Mouse (Mus musculus): ENCODE measurements around the gene Sdcbp2. TPM values are rescaled to one million over a fixed set of nuclear protein-coding genes. Genes with fewer than 3 reads are reported as not detected.

The Sdcbp2 gene
- total RNA-seq, 2 experiments from 2014 or later: 0.56 to 0.75 TPM

- peak; percentile 47 for DNase-seq
- no peak for TF ChIP-seq CTCF (IDR thresholded peaks at IDR 0.05)
- intact Hi-C loops (cut with DNase I): loop anchor here (2.0 kb wide), 1 partner anchor 48 kb away; the partner anchor contains the start of gene Nsfl1c
Observed at GRCm38 (mm10) chr2:151543063-151543895, 29.1 kb upstream of the Sdcbp2 start.

DNA sequence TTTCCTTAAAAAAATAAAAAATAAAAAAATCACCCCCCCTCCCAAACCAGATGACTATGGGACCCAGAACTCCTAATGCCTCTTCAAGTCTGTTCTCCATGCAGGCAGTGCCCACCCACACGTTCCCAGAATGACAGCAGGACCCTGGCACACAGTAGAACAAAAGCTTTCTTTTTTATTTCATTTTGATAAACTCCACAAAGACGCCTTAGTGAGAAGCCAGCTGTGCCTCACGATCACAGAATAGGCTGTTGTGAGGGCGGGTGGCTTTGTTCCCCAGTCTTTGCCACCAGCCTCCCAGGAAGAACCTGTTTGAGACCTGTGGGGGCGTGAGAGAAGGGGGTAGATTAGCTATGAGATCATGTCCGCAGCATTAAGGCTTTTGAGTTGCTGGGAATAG is 27.7 kb upstream of the Sdcbp2 start:
- H3K27ac ChIP-seq: 0 out of 2 replicates have a peak overlapping the region, but pooled peaks have one; percentile 35
- intact Hi-C loops (cut with DNase I): loop anchor here (2.0 kb wide), 1 partner anchor 30 kb away; no protein-coding TSS in a partner anchor
- DNase-seq: no peak
- TF ChIP-seq CTCF (IDR thresholded peaks at IDR 0.05): no peak
- H3K4me3 ChIP-seq: peak overlapping the region; percentile 90

More at GRCm38 (mm10) chr2:151543063-151543895, 29.1 kb upstream of the Sdcbp2 start:
- Histone ChIP-seq H3K4me3 (peak overlapping the region; percentile 90), H3K27ac (peak overlapping the region; percentile 96)

GRCm38 (mm10) chr2:151546571-151546970 is 25.9 kb upstream of the Sdcbp2 start:
- no peak overlapping the region for H3K27ac ChIP-seq
- DNase-seq: no peak
- intact Hi-C loops (cut with DNase I): no loop called here
- no peak overlapping the region for H3K4me3 ChIP-seq
- TF ChIP-seq CTCF (IDR thresholded peaks at IDR 0.05): no peak

DNA sequence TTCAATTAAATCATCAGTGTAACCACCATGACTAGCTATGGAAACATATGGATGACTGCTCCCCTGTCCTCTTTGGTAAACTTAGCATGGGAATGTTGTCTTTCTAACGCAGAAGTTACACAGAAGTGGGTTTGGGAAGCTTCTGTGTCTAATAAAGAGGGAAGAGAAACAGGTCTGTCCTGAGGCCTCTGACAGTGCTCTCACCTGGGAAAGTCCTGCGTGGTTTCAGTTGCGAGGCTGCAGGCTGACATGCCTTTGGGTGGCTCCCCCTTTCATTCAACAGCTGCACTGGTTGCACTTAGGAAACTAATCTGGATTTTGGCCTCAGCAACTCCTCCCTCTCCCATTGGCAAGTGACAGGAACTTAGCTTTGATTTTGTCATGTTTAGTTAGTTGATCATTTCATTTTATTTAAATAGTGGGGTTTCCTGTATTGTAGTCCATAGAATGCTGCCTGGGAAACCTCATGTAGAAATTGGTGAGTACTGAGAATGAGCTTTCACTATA is 22.8 kb upstream of the Sdcbp2 start:
- intact Hi-C loops (cut with DNase I): no loop called here
- Histone ChIP-seq H3K4me3 (no peak overlapping the region), H3K27ac (no peak overlapping the region)
- DNase-seq: no peak
- no peak for TF ChIP-seq CTCF (IDR thresholded peaks at IDR 0.05)

GRCm38 (mm10) chr2:151562930-151563921 is 9.2 kb upstream of the Sdcbp2 start:
- TF ChIP-seq CTCF (IDR thresholded peaks at IDR 0.05): no peak
- 0 out of 2 replicates have a peak overlapping the region, but pooled peaks have one; percentile 3 for H3K27ac ChIP-seq
- intact Hi-C loops (cut with DNase I): no loop called here
- no peak for DNase-seq
- no peak overlapping the region for H3K4me3 ChIP-seq

- no peak for DNase-seq
- no peak overlapping the region for H3K27ac ChIP-seq
- intact Hi-C loops (cut with DNase I): no loop called here
- no peak for TF ChIP-seq CTCF (IDR thresholded peaks at IDR 0.05)
- H3K4me3 ChIP-seq: no peak overlapping the region
Observed at GRCm38 (mm10) chr2:151564006-151564405, 8.4 kb upstream of the Sdcbp2 start.

DNA sequence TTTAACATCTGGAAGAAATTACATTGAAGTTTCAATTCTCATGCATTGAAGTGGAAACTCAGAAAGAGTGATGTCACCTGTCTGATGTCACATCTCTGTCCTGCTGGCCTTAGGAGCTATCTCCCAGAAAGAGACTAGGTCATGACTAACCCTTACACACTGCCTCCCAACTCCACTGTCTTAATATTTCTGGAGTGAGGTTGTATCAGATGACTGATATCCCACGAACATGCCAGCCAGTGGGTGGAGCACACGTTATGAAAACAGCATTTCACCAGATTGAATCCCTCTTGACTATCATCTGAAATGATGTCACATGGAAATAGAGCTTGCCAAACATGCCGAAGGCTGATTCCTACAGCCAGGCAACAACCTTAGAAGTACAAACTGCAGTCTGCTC is 7.4 kb upstream of the Sdcbp2 start:
- peak; percentile 34 for DNase-seq
- Histone ChIP-seq H3K27ac (peak overlapping the region; percentile 20; the same call in 1 of the 2 replicates), H3K4me3 (no peak overlapping the region)
- no peak for TF ChIP-seq CTCF (IDR thresholded peaks at IDR 0.05)
- intact Hi-C loops (cut with DNase I): no loop called here

DNA sequence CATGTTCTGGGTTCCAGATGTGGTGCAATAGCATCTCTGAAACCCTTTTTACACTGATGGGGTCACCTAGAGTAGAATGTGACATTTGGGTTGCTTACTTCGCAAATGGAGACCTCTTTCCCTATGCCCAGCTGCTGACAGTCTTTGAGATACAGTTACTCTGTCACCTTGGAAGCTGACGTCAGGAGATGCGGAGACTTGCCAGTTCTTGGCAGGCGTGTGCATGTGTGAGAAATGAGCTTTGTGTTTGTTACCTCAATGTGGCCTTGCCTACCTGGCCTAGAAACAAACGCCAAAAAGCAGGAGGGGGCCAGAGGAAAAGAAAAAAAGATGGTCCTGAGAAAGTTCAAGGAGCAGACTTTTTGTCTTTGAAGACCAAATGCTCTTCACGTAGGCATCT is 5.6 kb upstream of the Sdcbp2 start:
- Histone ChIP-seq H3K27ac (no peak overlapping the region), H3K4me3 (no peak overlapping the region)
- DNase-seq: no peak
- no peak for TF ChIP-seq CTCF (IDR thresholded peaks at IDR 0.05)
- intact Hi-C loops (cut with DNase I): no loop called here

GRCm38 (mm10) chr2:151569452-151569851 is 3.0 kb upstream of the Sdcbp2 start:
- DNase-seq: no peak
- Histone ChIP-seq H3K4me3 (no peak overlapping the region), H3K27ac (no peak overlapping the region)
- intact Hi-C loops (cut with DNase I): no loop called here
- no peak for TF ChIP-seq CTCF (IDR thresholded peaks at IDR 0.05)

GRCm38 (mm10) chr2:151573667-151574066 is 1.2 kb downstream of the Sdcbp2 start:
- no peak for DNase-seq
- Histone ChIP-seq H3K4me3 (no peak overlapping the region), H3K27ac (no peak overlapping the region)
- TF ChIP-seq CTCF (IDR thresholded peaks at IDR 0.05): no peak
- intact Hi-C loops (cut with DNase I): loop anchor here (2.0 kb wide), 1 partner anchor 29 kb away; no protein-coding TSS in a partner anchor

GRCm38 (mm10) chr2:151574607-151575006 is 2.2 kb downstream of the Sdcbp2 start:
- peak overlapping the region; percentile 96 for H3K27ac ChIP-seq
- intact Hi-C loops (cut with DNase I): loop anchor here (2.0 to 5.0 kb wide), 3 partner anchors 30 to 168 kb away; partner anchors contain the start of genes Psmf1 and Snph
- TF ChIP-seq CTCF (IDR thresholded peaks at IDR 0.05): no peak
- no peak overlapping the region for H3K4me3 ChIP-seq
- DNase-seq: no peak

DNA sequence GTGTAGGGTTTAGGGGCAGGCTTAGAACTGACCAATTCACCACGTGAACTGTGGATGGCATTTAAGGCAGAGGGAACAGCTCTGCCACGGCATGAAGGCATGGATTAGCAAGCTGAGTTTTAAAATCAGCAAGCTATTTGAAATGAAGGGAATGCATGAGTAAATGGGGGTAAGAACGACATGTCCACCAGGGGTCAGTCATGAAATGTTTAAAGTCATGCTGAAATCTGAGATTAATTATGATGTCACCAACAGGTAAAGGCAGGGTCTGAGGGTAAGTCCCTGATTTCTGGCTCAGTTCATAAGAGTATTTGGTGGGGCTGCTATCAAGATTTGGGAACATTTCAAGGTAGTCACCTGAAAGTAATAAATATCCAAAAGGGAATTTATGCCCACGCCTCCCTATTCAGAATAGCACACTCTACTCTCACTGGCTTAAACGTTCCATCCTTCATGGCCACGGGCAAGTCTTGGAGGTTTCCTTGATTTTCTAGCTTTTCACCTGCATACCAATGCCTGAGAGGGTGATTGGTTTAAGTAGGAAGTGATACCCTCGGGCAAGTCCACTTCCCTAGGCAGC is 2.8 kb downstream of the Sdcbp2 start:
- peak overlapping the region; percentile 96 for H3K27ac ChIP-seq
- intact Hi-C loops (cut with DNase I): loop anchor here (2.0 to 5.0 kb wide), 3 partner anchors 30 to 167 kb away; partner anchors contain the start of genes Psmf1 and Snph
- DNase-seq: peak; percentile 43

More for the DNA sequence above, 2.8 kb downstream of the Sdcbp2 start:
- peak; percentile 65 for TF ChIP-seq CTCF (IDR thresholded peaks at IDR 0.05)
- peak overlapping the region; percentile 85 for H3K4me3 ChIP-seq
